Mouse (Mus musculus) fibroblast of lung, adult 2 months (primary cell): ENCODE data around the gene Sprr2a2.
"Not testable (repeated sequence)": the region's sequence is repeated elsewhere in the genome, so short reads cannot be mapped to it uniquely, and the experiment has no call there.

Experiments used
- DNase-seq: peaks from one replicate; pipeline ENCODE4 v3.0.0-alpha.2; 2011; ENCODE audit warnings: low read depth

Gene Sprr2a2

DNA sequence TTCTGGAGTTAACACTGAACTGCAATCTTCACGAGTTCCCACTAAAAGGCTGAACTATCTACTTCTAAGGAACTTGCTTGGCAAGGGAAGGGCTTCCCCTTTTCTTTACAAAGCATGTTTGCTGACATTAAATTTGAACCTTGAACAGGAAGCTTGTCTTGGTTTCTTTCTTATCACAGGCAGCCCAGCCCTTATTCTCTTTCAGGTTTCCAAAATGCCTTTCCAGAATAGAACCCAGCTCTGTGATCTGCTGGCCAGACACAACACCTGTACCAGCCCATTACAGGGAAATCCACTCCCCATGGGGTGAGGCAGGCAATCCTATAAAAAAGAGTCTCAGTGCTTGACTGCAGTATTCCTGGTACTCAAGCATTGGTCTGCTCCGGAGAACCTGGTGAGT is at the start of gene Sprr2a2, which contains the start of gene Sprr2a1:
Gene Sprr2a2 (plus strand): TSS at position 352 of the 400 bp plus-strand sequence.
Gene Sprr2a1 (plus strand): TSS at position 231 of the 400 bp plus-strand sequence.
- not testable (repeated sequence) for DNase-seq

DNA sequence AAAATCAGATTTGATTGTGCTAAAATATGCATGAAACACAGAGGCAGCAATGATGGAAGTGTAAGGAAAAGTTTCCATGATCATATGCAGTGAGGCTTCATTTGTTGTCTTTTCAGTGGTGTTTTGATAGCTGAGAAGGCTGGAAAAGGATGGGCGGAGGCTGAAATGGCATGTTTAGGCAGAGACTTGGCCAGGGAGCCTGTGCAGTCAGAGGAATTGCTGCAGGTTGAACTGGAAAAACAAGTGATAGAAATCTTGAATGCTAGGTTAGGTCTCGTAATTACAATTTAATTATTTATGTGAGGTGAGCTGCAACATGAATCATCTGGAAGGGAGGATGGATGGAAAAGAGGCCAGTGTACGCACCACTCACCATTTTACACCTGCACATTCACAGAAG is 45.9 kb upstream of the Sprr2a2 start:
- no peak for DNase-seq

DNA sequence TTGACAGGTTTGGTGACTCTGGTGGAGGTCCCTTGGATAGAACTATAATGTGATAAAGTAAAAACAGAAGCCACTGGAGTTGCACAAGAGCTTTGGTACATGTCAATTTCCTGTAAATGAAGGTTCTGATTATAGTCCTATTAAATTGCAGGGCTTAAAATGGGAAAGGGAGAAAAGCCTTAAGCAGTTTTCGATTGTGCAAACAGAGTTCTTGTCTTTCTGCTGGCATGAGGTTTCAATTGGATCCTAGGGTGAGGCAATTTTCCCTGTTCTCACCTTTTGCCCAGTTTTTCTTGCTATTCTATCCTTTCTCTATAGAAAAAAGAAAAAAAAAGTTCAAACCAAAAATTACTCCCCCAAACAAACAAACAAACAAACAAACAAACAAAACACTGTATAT is 38.8 kb upstream of the Sprr2a2 start:
- DNase-seq: no peak

DNA sequence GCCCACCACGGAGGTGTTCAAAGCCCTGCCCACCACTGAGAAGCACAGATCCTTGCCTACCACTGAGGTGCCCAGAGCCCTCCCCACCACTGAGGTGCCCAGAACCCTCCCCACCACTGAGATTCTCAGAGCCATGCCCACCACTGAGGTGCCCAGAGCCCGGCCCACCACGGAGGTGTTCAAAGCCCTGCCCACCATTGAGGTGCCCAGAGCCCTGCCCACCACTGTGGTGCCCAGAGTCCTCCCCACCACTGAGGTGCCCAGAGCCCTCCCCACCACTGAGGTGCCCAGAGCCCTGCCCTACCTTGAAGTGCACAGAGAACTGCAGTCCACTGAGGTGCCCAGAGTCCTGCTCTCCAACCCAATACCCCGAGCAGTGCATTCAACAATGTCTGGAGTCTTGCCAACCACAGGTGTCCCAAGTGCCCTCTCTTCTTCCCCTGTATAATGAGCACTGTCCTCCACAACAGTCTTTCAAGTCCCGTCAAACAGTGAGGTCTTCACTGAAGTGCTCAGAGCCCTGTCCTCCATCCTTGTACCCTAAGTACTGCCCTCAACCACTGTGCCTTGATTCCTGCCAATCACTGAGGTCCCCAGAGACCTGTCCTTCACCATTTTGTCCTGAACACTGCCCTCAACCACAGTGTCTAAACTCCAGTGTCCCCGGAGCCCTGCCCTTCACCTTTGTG is 20.1 kb upstream of the Sprr2a2 start:
- DNase-seq: no peak

DNA sequence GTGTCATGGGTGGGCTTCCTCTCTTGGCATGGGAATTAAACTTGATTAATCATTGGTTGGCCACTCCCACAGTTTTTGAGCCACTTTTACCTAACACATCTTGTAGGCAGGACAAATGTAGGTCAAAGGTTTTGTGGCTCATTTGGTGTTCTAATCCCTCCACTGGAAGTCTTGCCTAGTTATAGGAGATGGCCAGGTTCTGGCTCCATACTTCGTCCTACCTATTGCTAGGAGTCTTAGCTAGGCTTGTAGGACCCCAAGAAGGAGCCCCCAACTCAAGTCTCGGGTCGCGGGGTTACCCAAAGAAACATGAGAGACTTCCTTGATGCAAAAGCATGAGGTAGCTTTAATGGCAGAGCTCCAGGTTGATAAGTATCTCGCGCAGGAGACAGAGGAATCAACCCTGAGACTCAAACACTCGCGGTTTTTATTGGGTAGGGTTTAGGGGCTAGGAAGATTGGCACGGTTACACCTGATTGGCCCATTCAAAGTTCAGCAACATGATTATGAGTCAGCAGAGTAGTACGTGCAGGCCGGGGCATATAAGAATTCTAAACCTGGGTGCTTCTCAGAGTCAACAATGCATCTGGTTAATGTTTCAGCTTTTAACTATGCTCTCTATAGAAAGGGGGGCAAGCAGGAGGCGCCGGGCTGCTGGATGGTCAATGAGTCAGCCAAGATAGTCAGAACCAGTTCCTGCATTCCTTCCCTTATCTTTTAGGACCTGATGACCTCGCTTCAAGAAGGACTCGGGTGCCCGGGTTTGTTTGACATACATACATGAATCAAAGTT is 4.4 kb upstream of the Sprr2a2 start:
- DNase-seq: not testable (repeated sequence)

DNA sequence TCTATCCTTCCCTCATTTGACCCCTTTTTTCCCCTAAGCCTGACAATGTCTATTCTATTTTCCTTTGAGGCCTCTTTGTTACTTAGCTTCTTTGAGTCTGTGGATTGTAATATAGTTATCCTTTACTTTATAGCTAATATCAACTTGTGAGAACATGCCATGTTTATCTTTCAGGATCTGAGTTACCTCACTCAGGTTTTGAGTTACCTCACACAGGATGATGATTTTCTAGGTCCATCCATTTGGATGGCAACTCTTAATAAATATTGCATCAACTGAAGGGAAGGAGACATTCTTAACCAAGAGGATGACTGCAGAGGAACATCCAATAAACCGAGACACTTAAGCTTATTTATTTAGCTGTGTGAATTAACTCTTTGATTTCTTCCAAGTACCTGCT is 3.7 kb upstream of the Sprr2a2 start:
- DNase-seq: not testable (repeated sequence)

DNA sequence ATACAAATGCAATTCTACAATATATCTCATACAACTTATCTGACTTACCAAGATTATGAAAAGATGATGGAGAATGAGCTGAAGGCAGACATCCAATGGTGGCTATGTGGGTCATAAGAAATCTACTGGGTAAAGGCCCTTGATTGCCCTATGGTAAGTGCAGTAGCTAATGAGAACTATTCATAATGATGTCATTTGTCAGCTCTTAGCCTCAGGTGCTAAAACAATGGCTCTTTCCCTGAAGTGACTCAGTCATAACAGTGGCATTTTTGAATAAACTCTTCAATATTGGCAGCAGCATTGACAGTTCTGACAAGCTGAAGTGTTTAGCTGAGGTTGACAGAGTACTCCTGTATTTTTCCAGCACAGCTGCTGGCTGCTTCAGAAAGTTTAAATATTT is 2.1 kb upstream of the Sprr2a2 start:
- DNase-seq: not testable (repeated sequence)

DNA sequence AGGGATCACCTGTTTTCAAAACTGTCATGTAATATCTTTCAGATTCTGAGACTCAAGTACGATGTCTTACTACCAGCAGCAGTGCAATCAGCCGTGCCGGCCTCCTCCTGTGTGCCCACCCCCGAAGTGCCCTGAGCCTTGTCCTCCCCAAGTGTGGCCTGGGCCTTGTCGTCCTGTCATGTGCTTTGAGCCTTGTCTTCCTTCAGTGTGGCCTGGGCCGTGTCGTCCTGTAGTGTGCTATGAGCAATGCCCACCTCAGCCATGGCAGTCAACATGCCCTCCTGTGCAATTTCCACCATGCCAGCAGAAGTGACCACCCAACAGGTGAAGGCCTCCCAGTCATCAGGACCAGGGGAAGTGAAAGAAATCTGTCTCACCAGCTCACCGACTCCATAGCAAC is 3.3 kb downstream of the Sprr2a2 start:
- DNase-seq: not testable (repeated sequence)

DNA sequence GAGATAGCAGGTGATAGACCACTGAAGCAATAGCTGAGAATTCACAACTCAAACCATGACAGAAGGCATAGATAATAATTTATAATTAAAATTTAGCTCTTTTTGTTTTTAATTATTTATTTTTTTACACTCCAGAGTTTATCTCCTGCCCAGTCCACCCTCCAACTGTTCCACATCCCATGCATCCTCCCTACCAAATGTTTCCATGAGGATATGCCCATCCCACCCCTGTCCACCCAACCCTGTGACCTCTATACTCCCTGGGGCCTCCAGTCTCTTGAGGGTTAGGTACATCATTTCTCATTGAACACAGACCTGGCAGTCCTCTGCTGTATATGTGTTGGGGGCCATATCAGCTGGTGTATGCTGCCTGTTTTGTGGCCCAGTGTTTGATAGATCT is 8.0 kb downstream of the Sprr2a2 start:
- not testable (repeated sequence) for DNase-seq

DNA sequence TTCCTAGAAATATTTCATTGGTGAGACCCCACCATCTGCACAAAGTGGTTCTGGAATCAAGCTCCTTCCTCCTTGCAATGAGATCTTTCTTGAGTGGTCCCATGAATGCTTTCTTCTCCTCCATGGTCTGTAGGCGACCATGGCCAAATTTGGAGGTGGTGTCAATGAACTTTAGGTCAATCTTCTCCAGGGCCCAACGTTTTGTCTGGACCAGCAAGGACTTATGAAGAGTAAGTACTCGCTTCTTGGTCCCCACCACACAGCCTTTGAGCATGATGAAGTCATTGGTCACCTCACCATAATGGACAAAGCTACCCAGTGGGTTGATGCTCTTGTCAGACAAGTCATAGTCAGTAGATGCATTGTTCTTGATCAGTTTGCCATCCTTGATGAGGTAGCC is 11.7 kb downstream of the Sprr2a2 start:
- DNase-seq: not testable (repeated sequence)

DNA sequence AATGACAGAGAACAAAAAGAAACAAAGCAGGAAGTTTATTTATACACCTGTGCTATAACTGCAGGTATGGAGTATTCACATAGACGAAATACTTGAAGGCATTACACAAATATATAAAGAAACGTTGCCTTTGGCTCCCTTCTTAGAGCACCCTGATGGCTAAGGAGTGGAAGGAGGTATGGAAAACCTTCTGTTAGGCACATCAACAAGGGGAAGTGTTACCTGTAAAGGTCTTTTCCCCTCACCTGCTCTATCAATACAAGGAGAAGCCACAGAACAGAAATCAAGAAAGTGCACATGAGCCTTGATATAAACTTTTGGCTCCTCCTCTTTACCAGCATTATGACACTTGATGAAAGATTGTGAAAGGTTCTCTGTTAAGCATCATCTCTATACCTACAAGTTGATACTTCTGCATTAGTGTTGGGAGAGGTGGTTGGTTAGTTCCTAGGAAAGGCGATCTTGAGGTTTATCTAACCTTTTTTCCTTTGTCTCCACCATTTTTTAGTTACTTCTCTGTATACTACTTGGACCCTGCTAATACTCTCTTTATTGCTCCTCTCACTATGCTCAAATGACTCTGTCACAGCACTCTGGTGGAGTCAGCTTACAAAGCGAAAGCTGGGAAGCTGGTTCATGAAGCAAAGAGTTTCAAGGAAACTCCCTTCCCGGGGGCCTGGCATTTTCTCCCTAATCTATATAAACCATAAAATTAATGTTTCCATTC is 20.9 kb downstream of the Sprr2a2 start:
- not testable (repeated sequence) for DNase-seq

DNA sequence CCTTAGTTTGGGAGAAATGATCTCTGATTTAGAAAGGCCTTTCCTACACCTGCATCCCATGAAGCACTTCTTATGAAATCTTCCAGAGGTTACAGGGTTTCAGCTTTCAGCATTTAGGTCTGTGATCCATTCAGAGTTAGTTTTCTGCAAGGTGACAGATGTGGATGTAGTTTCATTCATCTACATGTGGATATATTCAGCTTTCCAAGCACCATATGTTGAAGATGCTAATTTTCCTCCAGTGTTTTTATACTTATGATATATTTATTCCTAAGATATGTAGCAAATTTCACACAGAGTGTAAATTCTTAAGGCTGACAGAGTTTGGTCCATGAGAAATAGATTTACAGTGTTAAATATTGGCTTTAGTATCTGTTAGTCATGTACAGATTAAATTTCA is 23.0 kb downstream of the Sprr2a2 start:
- not testable (repeated sequence) for DNase-seq

DNA sequence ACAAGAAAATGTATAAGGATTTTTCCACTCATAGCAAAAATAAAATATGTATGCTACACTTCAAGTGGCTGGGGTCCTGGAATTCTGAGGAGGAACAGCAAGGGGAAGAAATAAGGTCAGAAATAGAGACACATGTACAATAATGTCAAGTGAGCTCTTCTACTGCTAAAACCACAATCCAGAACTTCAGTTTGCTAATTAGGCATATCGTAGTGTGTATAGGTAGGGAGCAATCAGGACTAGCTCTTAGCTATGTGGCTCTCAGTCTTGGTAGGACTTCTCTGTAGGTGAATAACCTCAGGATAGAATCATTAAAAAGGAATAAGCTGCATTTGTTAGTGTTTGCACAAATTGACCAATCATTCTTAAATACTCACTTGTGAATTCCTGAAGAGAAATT is 23.5 kb downstream of the Sprr2a2 start:
- DNase-seq: not testable (repeated sequence)

DNA sequence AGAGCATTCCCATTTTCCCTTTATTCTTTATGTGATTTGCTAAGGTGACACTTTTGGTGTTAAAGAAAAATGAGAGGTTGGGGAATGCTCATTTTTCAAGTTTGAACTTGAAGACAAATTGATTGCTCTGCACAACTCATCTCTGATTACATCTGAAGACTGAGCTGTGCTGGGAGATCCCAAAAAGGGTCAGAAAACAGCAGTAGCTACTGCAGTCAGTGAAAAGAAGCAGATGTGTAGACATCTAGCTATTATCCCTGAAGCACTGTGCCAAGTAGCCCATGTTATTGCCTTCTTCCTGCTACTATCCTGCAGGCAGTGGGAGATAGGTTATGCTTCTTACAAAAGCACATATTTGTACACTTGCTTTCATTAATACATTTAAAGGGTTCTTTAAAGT is 29.1 kb downstream of the Sprr2a2 start:
- DNase-seq: not testable (repeated sequence)

DNA sequence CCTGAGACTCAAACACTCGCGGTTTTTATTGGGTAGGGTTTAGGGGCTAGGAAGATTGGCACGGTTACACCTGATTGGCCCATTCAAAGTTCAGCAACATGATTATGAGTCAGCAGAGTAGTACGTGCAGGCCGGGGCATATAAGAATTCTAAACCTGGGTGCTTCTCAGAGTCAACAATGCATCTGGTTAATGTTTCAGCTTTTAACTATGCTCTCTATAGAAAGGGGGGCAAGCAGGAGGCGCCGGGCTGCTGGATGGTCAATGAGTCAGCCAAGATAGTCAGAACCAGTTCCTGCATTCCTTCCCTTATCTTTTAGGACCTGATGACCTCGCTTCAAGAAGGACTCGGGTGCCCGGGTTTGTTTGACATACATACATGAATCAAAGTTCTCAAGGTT is 30.5 kb downstream of the Sprr2a2 start:
- not testable (repeated sequence) for DNase-seq

DNA sequence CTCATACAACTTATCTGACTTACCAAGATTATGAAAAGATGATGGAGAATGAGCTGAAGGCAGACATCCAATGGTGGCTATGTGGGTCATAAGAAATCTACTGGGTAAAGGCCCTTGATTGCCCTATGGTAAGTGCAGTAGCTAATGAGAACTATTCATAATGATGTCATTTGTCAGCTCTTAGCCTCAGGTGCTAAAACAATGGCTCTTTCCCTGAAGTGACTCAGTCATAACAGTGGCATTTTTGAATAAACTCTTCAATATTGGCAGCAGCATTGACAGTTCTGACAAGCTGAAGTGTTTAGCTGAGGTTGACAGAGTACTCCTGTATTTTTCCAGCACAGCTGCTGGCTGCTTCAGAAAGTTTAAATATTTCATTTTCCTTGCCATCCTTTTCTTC is 32.8 kb downstream of the Sprr2a2 start:
- DNase-seq: not testable (repeated sequence)

DNA sequence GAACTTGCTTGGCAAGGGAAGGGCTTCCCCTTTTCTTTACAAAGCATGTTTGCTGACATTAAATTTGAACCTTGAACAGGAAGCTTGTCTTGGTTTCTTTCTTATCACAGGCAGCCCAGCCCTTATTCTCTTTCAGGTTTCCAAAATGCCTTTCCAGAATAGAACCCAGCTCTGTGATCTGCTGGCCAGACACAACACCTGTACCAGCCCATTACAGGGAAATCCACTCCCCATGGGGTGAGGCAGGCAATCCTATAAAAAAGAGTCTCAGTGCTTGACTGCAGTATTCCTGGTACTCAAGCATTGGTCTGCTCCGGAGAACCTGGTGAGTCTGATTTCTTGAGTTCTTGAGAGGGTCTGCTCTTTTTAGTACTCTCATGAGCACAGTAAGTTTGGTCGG is 34.7 kb downstream of the Sprr2a2 start:
- not testable (repeated sequence) for DNase-seq

DNA sequence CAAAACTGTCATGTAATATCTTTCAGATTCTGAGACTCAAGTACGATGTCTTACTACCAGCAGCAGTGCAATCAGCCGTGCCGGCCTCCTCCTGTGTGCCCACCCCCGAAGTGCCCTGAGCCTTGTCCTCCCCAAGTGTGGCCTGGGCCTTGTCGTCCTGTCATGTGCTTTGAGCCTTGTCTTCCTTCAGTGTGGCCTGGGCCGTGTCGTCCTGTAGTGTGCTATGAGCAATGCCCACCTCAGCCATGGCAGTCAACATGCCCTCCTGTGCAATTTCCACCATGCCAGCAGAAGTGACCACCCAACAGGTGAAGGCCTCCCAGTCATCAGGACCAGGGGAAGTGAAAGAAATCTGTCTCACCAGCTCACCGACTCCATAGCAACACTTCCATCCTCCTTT is 38.1 kb downstream of the Sprr2a2 start:
- DNase-seq: not testable (repeated sequence)

DNA sequence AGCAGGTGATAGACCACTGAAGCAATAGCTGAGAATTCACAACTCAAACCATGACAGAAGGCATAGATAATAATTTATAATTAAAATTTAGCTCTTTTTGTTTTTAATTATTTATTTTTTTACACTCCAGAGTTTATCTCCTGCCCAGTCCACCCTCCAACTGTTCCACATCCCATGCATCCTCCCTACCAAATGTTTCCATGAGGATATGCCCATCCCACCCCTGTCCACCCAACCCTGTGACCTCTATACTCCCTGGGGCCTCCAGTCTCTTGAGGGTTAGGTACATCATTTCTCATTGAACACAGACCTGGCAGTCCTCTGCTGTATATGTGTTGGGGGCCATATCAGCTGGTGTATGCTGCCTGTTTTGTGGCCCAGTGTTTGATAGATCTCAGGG is 42.8 kb downstream of the Sprr2a2 start:
- DNase-seq: not testable (repeated sequence)

DNA sequence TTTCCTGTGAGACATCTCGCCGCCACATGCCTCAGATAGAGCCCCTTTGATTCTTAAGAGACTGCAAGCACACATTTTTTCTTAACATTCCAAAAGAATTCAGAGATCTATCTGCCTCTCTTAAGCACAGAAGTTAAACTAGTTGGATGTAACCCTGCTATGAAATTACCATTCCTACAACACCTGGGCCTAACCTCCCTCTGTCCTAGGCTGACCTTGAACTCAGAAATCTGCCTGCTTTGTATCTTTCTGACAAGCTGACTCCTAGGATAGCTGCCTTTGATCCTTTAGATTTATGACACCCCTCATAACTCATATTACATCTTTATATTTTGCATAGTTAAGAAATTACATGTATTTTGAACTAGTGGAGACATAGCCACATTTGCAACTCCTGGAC is 47.7 kb downstream of the Sprr2a2 start:
- not testable (repeated sequence) for DNase-seq

DNA sequence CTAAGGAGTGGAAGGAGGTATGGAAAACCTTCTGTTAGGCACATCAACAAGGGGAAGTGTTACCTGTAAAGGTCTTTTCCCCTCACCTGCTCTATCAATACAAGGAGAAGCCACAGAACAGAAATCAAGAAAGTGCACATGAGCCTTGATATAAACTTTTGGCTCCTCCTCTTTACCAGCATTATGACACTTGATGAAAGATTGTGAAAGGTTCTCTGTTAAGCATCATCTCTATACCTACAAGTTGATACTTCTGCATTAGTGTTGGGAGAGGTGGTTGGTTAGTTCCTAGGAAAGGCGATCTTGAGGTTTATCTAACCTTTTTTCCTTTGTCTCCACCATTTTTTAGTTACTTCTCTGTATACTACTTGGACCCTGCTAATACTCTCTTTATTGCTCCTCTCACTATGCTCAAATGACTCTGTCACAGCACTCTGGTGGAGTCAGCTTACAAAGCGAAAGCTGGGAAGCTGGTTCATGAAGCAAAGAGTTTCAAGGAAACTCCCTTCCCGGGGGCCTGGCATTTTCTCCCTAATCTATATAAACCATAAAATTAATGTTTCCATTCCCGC is 55.8 kb downstream of the Sprr2a2 start:
- DNase-seq: not testable (repeated sequence)

DNA sequence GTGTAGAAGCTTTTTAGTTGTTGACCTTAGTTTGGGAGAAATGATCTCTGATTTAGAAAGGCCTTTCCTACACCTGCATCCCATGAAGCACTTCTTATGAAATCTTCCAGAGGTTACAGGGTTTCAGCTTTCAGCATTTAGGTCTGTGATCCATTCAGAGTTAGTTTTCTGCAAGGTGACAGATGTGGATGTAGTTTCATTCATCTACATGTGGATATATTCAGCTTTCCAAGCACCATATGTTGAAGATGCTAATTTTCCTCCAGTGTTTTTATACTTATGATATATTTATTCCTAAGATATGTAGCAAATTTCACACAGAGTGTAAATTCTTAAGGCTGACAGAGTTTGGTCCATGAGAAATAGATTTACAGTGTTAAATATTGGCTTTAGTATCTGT is 57.8 kb downstream of the Sprr2a2 start:
- not testable (repeated sequence) for DNase-seq
